Mouse (Mus musculus) liver, embryonic 16.5 days (tissue): ENCODE data around the gene AL607142.1. TPM values are rescaled to one million over a fixed set of nuclear protein-coding genes. Genes with fewer than 3 reads are reported as not detected.

Experiments used
- ATAC-seq: fragments of 200-750 bp; cut with Nextera tagmentation; 2 replicates; pipeline ENCODE4 v1.8.0; 2017; ENCODE audit warnings: low read depth, mild to moderate bottlenecking, moderate number of reproducible peaks, moderate library complexity
- H3K27ac ChIP-seq: fragments of 300-500 bp; sonication (generic); 2 replicates; pipeline ENCODE4 v1.5.1; 2014; ENCODE audit warnings: mild to moderate bottlenecking, low read length
- H3K27me3 ChIP-seq: fragments of 300-500 bp; sonication (generic); 2 replicates; pipeline ENCODE4 v1.6.1; 2014; ENCODE audit warnings: low read depth, low read length, mixed read lengths; ENCODE audit not compliant: control insufficient read depth, insufficient read depth
- H3K36me3 ChIP-seq: fragments of 300-500 bp; sonication (generic); 2 replicates; pipeline ENCODE4 v1.6.1; 2014; ENCODE audit warnings: mild to moderate bottlenecking; ENCODE audit not compliant: control insufficient read depth, insufficient read depth
- H3K4me1 ChIP-seq: fragments of 300-500 bp; sonication (generic); 2 replicates; pipeline ENCODE4 v1.6.1; 2014; ENCODE audit warnings: low read depth, low read length, mixed read lengths; ENCODE audit not compliant: control insufficient read depth
- H3K4me2 ChIP-seq: fragments of 300-500 bp; sonication (generic); 2 replicates; pipeline ENCODE4 v1.6.1; 2014; ENCODE audit warnings: low read depth, low read length, mixed read lengths
- H3K4me3 ChIP-seq: fragments of 300-500 bp; sonication (generic); 2 replicates; pipeline ENCODE4 v1.5.1; 2014; ENCODE audit warnings: low read depth, mild to moderate bottlenecking, low read length
- H3K9ac ChIP-seq: fragments of 300-500 bp; sonication (generic); 2 replicates; pipeline ENCODE4 v1.6.1; 2014; ENCODE audit warnings: low read depth, low read length
- H3K9me3 ChIP-seq: fragments of 300-500 bp; sonication (generic); replicated peaks from 2 replicates; pipeline ENCODE4 v1.6.1; 2016; ENCODE audit warnings: low read length; ENCODE audit not compliant: control insufficient read depth
- WGBS: fragments of 180-500 bp; shearing (Covaris S2); extraction: QIAGEN DNeasy Blood & Tissue Kit; methylation state at CpG from one replicate; pipeline ENCODE4 v1.1.7; 2014; ENCODE audit not compliant: insufficient replicate concordance; 5-methylcytosine and 5-hydroxymethylcytosine counted together
- polyA plus RNA-seq: library from polyadenylated mRNA; unstranded; fragments of >200 nt; fragmentation: Nextera tagmentation; extraction: Ambion mirVana; gene quantifications from 2 replicates; pipeline ENCODE4 v1.2.1, GENCODE M21; 2015

Gene AL607142.1
- polyA plus RNA-seq, 1 experiment from 2014 or later: not detected

DNA sequence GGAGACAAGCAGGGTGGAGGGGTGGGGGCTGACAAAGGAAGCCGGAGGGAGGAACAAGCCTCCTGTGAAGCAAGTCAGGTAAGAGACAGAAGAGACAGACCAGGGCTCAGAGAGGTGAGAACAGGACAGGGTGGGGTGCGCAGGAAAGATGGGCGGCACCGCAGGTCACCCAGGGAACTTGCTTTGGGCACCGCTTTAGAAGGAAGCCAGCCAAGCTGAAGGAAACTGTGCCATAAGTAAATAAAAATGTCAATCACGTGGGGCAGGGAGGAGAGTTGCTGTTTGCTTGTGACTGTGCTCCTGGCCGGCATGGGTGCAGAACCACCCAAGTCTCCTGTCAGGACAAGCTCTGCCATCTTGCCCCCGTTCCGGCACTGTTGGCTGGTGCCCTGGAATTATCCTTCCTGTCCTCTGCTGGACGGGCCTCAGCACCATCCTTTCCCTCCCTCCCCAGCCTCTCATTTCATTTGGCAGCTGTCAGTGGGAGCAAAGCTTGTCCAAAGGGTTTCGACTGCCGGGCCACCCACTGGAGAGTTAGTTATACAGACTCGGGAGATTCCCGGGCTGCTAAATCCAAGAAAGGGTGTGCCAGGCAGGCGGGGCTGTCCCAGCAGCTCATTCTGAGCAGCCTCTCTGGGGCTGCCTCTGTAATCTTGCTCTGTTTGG lies 7.2 kb downstream of the AL607142.1 start:
- H3K9ac ChIP-seq: no peak overlapping the region
- no peak overlapping the region for H3K27ac ChIP-seq
- WGBS: 53% methylated on average over 15 of the region's 15 CpGs
- no peak overlapping the region for H3K4me2 ChIP-seq
- H3K36me3 ChIP-seq: no peaks in the 10 kb centered on the region
- H3K9me3 ChIP-seq: no peaks in the 10 kb centered on the region
- no peaks in the 10 kb centered on the region for H3K27me3 ChIP-seq
- no peak overlapping the region for H3K4me3 ChIP-seq
- ATAC-seq: no peak
- no peaks in the 10 kb centered on the region for H3K4me1 ChIP-seq

DNA sequence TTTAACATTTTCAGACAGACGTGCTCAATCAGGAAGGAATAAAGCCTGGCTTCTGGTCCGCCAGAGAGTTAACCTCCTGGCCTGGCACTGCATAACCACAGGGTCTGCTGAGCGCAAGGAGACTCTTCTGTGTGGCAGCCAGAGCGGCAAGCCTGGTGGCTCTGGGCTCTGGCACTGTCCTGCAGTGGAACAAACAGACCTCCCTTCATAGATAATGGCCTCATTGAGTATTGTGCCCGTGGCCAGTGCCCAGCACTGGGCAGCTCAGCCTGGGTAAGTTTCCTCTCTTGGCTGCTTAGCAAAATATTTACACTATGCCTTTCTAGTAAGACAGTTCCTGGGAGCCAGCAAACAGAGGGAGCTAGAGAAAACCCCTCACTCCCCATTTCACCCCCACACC lies 9.3 kb downstream of the AL607142.1 start:
- H3K27me3 ChIP-seq: no peaks in the 10 kb centered on the region
- H3K4me2 ChIP-seq: no peak overlapping the region
- no peaks in the 10 kb centered on the region for H3K4me1 ChIP-seq
- H3K9me3 ChIP-seq: no peaks in the 10 kb centered on the region
- H3K36me3 ChIP-seq: no peaks in the 10 kb centered on the region
- no peak overlapping the region for H3K4me3 ChIP-seq
- no peak for ATAC-seq
- H3K27ac ChIP-seq: no peak overlapping the region
- H3K9ac ChIP-seq: no peak overlapping the region
- 50% methylated on average over 5 of the region's 5 CpGs for WGBS

DNA sequence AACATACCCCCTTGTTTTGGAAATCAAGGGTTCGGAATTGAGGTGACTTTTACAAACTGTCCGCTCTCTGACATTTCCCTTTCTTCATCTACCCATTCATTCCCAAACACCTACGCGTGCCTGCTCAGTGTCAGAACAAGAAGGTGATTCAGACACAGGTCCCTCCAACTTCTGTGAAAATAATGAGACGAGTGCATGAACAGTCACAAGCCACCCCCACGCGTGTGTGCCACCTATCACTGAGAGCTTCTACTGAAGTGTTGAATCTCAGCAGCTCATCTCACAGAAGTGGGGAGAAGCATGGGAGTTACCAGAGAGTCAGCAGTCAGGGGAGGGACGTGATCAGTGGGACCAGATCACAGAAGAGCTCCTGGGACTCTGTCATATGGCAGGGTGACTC lies 12.5 kb downstream of the AL607142.1 start:
- H3K4me2 ChIP-seq: no peak overlapping the region
- 67% methylated on average over 8 of the region's 8 CpGs for WGBS
- no peaks in the 10 kb centered on the region for H3K9me3 ChIP-seq
- no peak overlapping the region for H3K4me3 ChIP-seq
- no peaks in the 10 kb centered on the region for H3K4me1 ChIP-seq
- no peaks in the 10 kb centered on the region for H3K36me3 ChIP-seq
- no peak for ATAC-seq
- no peaks in the 10 kb centered on the region for H3K27me3 ChIP-seq
- no peak overlapping the region for H3K9ac ChIP-seq
- H3K27ac ChIP-seq: no peak overlapping the region

DNA sequence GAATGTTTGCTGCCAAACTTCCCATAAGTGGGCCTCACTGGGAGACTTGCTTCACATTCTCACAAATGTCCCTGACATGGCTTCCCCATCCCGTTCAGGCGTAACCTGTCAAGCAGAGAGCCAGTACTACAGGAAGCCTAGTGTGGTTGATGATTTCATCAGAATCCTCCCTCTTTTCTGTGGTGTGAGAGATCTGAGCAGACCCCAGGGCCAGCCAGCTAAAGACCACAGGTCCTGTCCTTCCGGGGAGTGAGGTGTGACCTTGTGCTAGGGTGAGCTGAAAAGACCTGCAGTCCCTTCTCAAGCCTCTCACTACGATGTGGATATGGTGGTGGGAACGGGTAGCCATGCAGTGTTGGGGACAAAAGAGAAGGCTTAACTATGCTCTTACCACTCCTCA lies 17.7 kb downstream of the AL607142.1 start:
- H3K36me3 ChIP-seq: no peaks in the 10 kb centered on the region
- H3K9ac ChIP-seq: no peak overlapping the region
- no peak overlapping the region for H3K4me2 ChIP-seq
- H3K4me1 ChIP-seq: no peaks in the 10 kb centered on the region
- H3K9me3 ChIP-seq: no peaks in the 10 kb centered on the region
- H3K27me3 ChIP-seq: no peaks in the 10 kb centered on the region
- H3K4me3 ChIP-seq: no peak overlapping the region
- no peak for ATAC-seq
- no peak overlapping the region for H3K27ac ChIP-seq
- WGBS: 45% methylated on average over 5 of the region's 5 CpGs

DNA sequence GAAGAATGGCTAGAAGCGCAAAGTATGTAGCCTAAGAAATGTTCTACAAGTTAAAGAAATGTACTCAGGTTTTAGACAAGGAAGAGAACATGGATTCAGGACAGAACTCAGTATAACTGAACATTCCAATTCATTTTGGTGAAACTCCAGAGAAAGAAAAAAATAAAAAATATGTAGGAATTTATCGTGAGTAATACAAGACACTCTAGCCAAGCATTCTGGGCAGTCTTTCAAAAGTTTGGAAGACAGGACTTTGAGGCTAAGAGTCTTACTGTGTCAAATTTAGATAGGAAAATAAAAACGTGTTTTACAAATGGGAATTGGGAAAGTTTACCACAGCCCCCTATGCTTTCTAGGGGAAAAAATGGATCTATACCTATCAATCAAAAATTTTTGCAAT lies 18.9 kb downstream of the AL607142.1 start:
- Histone ChIP-seq H3K4me1 (no peaks in the 10 kb centered on the region), H3K9me3 (no peaks in the 10 kb centered on the region), H3K4me3 (no peak overlapping the region), H3K4me2 (no peak overlapping the region), H3K27ac (no peak overlapping the region), H3K9ac (no peak overlapping the region), H3K36me3 (no peaks in the 10 kb centered on the region), H3K27me3 (no peaks in the 10 kb centered on the region)
- no peak for ATAC-seq
- 57% methylated on average over 3 of the region's 3 CpGs for WGBS

DNA sequence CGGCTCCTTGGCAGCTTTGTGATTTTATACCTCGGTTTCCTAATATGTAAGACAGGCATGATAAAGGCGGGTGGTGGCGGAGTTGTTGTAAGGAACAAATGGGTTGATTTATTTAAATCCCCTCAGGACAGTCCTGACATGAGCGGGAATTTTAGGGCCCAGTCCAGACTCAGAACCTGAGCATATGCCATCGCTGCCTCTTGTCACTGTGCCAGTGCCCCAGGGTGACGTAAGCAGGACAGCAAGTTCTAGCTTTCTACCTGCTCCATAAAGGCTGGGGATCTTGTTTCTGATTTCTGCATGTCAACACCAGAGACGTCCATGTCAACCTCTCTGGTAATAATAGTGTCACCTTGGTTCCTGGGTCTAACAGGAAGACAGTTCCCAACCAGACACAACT lies 24.7 kb downstream of the AL607142.1 start:
- Histone ChIP-seq H3K4me3 (no peak overlapping the region), H3K4me2 (no peak overlapping the region), H3K27me3 (no peaks in the 10 kb centered on the region), H3K9ac (no peak overlapping the region), H3K4me1 (no peaks in the 10 kb centered on the region), H3K9me3 (no peaks in the 10 kb centered on the region), H3K27ac (no peak overlapping the region), H3K36me3 (no peaks in the 10 kb centered on the region)
- WGBS: 69% methylated on average over 8 of the region's 8 CpGs
- no peak for ATAC-seq

DNA sequence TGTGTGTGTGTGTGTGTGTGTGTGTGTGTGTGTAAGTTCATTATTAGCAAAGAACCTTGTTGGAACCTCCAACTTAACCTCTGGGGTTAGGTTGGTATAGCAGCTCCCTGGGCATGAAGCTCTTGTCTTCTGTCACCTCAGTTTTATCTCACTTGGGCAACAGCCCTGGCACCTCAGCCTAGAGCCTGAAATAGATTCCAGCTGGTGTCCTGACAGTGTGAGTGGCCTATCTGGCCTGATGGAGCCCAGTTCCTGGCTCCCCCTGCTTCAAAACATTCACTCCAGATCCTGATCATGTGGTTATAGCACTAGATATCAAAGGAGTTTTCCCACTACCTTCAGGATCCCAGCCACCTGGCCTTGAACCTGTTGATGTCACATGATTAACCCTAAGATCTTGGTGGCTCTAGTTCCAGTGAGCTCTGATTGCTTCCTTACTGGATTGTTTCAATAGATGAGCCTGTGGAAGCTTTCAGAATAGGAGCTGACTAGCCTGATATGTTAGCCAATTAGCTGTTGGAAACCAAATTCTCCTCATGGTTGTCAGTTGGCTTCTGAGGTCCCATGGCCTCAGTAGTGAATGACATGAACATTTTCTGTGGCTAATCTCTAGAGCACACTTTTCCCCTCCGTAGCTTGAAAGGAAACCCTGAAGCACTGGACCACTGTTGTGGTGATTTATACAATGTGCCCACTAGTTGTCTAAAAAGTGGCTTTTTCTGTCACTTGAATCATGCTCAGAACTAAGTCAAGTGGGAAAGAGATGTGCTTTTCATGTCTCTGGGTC lies 27.4 kb downstream of the AL607142.1 start:
- H3K27me3 ChIP-seq: no peaks in the 10 kb centered on the region
- H3K36me3 ChIP-seq: no peaks in the 10 kb centered on the region
- no peak overlapping the region for H3K4me3 ChIP-seq
- 36% methylated on average over 1 of the region's 1 CpGs for WGBS
- no peak overlapping the region for H3K27ac ChIP-seq
- no peak for ATAC-seq
- H3K4me2 ChIP-seq: no peak overlapping the region
- no peaks in the 10 kb centered on the region for H3K9me3 ChIP-seq
- no peaks in the 10 kb centered on the region for H3K4me1 ChIP-seq
- H3K9ac ChIP-seq: no peak overlapping the region

DNA sequence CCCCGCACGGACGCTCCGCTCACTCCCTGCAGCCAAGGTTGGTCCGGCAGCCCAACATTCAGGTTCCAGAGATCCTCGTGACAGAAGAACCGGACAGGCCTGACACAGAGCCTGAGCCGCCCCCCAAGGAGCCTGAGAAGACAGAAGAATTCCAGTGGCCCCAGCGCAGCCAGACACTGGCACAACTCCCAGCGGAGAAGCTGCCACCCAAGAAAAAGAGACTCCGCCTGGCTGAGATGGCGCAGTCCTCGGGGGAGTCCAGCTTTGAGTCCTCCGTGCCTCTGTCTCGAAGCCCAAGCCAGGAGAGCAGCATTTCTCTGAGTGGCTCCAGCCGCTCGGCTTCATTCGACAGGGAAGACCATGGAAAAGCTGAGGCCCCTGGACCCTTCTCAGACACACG lies 32.1 kb downstream of the AL607142.1 start:
- Histone ChIP-seq H3K27ac (no peak overlapping the region), H3K4me2 (no peak overlapping the region), H3K9ac (no peak overlapping the region), H3K4me1 (no peaks in the 10 kb centered on the region), H3K27me3 (no peaks in the 10 kb centered on the region), H3K4me3 (no peak overlapping the region), H3K36me3 (no peaks in the 10 kb centered on the region), H3K9me3 (no peaks in the 10 kb centered on the region)
- WGBS: 76% methylated on average over 19 of the region's 19 CpGs
- no peak for ATAC-seq

DNA sequence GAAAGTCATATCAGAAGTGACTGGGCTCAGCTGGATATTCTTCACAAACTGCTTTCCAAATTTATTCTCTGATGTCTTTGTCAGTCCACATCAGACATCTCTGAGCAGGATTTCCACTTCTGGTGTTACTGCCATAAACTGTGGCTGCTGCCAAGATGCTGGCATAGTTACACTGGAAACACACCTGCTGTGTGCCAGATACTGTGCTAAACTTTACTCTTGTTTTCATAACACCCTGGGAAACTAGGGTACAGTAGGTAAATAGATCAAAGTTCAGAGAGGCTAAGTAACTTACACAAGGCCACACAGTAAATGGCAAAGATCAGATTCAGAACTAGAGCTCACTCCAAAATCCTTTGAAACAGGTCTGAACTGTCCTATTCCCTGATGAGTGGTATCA lies 36.4 kb downstream of the AL607142.1 start:
- no peaks in the 10 kb centered on the region for H3K36me3 ChIP-seq
- H3K4me1 ChIP-seq: no peaks in the 10 kb centered on the region
- ATAC-seq: no peak
- H3K4me2 ChIP-seq: no peak overlapping the region
- no peak overlapping the region for H3K9ac ChIP-seq
- H3K27ac ChIP-seq: no peak overlapping the region
- no peak overlapping the region for H3K4me3 ChIP-seq
- no peaks in the 10 kb centered on the region for H3K9me3 ChIP-seq
- no peaks in the 10 kb centered on the region for H3K27me3 ChIP-seq
